Mouse (Mus musculus) ovary, adult 18-20 months (tissue): ENCODE measurements around the gene Evx2.
A peak's percentile ranks its signal among the peaks of the same experiment; 100 is the strongest.

Source experiments
- DNase-seq: peaks from one replicate; pipeline ENCODE4 v3.0.0; 2022; ENCODE audit warnings: low spot score, mixed read lengths

Gene Evx2

DNA sequence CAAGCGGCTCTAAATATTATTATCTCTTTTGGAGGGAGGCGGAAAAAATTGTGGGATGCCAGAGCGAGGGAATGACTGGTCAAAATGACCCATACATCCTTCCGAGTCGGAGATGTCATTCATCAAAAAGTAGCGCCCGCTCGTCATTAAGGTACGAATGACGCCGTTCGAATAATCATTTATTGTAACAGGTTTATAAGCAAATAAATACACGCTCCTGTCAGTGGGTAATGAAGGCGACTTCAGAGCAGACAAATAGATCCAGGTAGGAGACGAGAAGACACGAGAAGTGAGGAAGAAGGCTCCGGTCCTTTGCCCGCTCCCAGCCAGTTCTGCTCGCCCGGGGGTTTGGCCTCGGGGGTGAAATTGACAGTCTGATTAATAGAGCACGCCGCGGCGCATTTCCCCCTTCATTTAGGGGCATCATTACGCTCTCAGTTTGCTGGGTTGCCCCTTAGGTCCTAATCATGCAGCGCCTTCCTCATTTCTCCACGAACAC, at the start of gene Evx2:
TSS of gene Evx2 (minus strand) at position 51 of the 499 bp plus-strand sequence.
- no peak for DNase-seq

DNA sequence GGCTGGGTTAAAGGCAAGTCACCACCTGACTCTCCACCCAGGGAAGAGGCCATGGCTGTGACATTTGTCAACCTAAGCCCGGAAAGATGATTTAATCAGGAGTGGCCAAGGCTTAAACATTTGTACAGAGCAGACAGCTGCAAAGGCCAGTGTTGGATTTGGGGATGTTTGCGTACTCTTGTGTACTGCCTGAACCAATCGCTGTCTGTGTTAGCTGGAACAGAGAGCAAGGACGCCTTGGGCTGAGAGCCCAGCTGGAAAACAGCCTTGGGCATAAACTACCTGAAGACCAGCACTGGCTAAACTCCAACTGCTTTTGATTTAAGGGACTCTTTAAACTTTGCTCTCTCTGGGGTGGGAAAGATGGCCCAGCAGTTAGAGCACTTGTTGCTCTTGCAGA, 49.3 kb upstream of the Evx2 start:
- DNase-seq: no peak

DNA sequence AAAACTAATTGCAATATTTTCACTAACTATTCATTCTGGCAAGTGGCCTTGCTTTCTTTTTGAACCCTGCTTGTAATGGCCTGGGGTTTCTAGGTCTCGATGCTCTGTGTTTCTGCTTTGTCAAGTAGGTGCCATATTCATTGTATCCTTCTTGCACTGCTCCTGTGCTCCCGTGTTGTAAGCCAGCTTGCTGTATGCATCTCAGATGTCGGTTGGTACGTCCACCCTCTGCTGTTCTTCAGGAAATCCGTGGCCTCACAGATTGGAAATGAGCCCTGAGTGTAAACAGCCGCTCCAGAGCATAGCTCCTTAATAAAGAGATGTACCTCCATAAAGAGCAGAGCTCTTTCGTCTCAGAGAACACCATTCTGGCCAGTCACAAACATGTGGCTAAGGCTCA, 48.2 kb upstream of the Evx2 start:
- DNase-seq: no peak

DNA sequence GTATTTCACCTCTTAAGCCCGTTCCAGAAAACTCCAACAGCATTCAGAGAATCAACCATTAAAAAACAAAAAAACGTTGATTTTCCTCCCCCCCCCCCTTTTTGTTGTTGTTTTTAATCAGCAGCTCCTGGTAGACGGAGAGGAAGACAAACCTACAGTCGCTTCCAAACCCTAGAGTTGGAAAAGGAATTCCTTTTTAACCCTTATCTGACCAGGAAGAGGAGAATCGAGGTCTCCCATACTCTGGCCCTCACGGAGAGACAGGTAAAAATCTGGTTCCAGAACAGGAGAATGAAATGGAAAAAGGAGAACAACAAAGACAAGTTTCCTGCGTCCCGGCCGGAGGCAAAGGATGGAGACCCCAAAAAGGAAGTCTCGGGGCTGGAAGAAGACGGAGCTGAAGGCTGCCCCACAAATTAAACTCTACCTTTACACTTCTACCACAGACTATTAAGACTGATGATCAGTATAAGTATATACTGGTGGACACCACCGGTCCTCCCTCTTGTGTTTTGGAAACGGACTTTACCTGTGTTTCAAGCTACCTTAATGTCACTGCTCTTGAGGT, 47.1 kb upstream of the Evx2 start:
- no peak for DNase-seq

DNA sequence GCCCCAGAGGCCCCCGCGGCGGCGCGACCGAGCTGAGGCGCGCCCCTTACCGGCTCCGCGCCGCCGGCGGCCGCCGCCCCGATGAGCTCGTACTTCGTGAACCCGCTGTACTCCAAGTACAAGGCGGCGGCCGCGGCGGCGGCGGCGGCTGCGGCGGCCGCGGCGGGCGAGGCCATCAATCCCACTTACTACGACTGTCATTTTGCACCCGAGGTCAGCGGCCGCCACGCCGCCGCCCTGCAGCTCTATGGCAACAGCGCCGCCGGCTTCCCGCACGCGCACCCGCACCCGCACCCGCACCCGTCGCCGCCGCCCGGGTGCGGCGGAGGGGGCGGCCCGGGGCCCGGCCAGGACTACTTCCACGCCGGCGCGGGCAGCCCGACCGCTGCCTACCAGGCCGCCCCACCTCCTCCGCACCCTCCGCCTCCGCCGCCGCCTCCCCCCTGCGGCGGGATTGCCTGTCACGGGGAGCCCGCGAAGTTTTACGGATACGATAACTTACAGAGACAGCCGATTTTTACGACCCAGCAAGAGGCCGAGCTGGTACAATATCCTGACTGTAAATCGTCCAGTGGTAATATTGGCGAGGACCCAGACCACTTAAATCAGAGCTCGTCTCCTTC, 46.2 kb upstream of the Evx2 start:
- DNase-seq: no peak

DNA sequence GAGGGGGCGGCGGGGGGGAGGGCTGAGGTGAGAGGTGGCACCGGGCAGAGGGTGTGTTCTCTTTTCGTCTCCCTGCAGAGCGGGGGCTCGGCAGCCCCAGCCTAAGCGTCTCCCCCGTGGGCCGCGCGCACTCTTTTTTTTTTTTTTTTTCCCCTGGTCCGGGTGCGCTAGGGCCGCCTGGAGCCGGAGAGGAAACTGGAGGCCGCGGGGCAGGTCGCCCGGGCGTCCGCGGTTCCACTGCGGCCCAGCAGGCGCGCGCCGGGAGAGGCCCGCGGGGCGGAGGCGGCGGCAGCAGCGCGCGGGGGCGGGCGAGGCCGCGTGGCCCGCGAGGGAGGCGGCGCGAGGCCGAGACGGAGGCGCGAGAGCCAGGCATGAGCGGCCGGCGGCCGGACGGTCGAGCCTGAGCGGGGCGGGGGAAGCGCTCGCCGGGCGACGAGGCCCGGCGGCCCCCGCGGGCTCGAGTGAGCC, 45.7 kb upstream of the Evx2 start:
- DNase-seq: no peak

DNA sequence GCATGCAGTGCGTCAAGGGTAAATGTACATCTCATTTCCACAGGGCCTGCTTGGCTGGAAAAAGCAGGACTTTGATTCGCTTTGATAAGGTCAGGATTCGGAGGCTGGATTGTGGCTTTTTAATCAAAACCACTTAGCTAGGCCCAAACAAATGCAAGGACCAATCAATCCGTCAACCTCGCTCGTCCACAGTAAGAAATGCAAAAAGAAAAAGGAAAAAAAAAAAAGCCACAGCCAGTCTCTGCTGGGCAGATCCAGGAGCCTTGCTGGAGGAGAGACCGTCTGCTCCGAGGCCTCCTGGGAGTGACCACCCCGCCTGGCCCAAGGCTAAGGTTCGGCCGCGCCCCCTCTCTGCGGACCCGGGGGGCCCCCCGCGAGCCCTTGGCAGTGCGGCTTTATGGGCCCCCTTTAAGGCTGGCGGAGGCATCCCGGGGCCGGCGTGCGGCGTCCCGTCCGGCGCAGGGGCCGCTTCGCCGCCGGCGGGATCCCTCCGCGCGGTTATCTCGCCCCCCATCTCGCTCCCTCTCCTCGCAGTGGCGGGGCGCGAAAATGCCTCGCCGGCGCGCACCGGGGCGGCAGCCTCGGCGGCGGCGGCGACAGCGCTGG, 45.1 kb upstream of the Evx2 start, which contains the start of gene Hoxd8:
TSS of gene Hoxd8 (plus strand) at position 223 of the 606 bp plus-strand sequence.
- peak; percentile 72 for DNase-seq

DNA sequence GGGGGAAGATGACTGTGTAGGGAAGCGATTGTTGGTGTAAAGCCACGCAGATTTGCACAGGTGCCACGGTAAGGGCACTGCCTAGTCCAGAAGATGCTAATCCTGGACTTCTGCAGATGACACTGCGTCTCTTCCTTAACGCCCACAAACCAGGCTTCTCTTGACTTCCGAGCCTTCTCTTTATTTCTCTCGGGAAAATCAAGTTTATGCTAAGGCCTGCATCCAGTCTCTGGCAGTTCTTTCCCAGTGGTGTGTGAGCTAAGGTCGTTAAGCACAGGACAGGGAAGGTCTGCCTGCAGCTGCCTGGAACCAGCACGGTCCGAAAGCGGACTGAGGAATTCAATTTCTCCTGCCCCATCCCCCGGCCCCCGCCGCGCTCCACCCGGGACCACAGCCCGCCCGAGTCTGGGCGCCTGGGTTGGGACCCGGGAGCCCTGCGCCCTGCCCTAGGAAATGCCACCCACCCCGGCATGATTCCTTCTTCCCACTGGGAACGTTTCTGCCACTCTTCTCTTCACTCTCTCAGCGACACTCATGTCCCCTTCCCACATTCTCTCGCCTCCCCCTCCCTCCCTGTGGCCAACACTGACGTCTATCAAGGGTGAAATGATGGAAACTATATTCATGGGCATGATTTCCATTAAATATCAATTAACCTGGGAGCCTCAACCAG, 44.5 kb upstream of the Evx2 start:
- DNase-seq: no peak

DNA sequence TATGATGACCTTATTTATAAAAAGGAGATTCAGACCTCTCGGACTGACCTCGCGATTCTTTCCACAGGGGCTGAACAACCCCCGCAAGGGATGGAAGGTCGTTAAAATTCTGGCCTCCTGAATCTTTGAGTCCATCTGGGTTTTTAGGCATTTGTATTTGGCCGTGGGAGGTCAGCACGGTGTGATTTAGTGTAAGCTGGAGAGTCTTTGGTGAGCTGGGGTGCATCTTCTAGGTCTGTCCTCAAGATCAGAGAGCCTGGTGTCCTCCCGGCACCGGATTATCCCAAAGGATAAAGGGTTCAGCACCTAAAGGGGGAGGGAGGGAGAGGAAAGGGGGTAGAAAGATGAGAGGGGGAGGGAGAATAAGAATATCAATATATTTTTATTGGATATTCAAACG, 44.0 kb upstream of the Evx2 start:
- DNase-seq: no peak

DNA sequence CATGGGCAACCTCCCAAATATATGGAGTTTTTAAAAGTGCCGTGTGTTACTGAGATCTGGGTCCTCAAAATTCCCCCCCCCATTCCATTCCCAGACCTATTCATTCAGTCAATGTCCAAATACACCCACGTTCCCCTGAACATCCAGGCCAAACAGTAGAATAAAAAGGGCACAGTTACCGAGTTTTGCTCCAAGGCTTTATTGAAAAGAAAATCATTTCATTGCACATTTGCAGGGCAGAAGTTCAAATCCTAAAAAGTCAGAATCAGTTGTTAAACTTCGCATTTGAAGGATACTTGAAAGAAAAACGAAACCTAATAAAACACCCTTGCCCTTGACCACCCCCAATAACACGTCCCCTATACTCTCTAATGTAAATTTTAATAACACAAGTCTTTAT, 43.5 kb upstream of the Evx2 start:
- DNase-seq: no peak

DNA sequence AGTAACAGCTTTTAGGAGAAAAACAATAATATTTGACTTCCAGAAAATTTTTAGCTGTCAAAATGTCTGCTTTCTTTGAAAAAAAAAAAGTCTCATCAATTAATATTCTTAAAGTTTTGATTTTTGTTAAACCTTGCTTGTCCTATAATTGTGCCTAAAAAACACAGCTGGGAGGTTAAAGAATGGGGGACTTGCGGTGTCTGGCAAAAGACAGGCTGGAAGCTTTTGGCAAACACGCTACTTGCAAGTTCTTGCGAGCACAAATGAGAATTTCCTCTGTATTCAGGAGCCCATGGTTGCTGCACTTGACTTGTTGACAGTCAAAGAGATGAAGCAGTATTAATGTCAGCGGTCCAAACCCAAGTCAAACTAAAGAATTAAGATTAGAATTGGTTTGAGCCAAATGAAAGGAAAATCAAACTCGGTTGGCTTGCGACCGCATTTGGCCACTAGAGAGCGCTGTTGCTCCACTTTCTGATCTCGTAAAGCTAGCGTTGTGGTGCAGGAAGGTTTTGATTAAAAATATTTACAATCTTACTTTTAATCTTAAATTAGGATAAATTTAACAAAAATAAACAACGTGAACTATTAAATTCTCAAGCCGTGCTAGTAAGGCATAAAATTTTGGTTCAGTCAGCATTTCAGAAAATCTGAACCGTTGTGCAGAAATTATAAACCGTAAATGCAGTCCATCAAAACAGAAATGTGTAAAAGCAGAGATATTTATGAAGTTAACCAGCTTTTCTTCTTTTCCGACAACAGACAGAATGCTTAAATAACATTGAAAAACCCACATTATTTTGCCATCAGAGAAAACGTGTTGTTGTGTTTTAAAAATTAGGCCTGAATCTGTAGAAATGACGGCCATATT, 42.8 kb upstream of the Evx2 start:
- DNase-seq: no peak

DNA sequence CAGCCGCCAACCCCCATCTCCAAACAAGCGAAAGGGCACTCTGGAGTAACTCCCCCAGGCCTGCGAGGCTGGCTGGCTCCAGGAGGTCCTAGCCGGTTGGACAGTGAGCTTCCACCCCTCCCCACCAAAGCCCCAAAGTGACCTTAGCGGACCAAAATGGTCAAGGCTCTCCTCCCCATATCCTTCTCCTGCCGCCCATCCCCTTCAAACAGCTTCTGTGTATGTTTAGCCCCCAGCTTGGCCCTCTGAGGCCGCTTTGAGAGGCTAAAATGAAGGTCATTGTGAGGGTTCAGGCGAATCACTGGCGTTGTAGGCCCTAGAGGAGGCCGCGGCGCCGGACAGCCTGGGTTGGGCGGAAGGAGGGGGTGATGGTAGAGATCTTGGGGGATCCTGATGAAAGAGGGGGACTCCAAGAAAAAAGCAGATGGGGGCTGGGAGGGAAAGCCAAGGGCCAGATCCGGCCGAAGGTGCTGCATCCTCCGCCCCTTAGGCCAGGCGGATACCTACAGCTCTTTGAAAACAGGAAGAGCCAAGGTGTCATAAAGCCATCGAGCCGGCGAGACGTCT, 41.3 kb upstream of the Evx2 start:
- no peak for DNase-seq

DNA sequence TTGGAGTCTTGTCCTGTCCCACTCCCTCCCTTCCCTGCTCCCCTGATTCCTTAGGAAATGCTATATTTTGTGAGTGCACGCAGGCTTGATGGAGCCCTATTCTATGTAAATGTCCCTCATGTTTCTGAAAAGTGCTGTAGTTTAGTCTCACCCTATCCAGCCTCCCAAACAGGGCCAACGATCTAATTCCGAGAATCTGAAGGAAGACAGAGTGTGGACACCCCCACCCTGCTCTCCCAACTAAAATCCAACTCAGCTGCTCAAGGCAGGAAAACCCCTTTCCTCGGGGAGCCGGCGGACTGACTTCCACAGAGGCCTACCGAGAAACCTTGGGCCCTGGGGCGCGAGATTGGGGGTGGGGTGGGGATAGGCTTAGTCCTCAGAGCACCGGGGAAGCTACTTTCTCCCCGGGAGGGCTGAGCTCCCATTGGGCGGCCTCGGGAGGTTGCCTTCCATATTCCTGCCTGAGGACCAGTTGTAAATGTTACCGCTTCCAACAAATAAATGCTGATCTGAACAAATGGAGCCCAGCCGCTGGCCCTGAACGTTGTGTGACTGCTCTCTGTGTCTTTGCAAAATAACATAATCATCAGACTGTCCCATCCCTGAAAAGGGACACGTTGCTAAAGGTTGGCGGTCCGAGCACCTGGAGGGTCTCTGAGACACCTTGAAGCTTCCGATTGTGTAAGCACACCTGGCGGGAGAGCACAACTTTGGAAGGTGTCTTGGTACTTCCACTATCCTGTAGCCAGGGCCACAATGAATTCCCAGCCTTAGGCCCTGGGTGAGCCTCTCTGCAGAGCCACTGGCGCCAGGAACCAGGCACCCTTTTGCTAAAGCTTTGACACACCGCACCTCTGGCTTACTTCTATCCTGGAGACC, 40.5 kb upstream of the Evx2 start:
- no peak for DNase-seq

DNA sequence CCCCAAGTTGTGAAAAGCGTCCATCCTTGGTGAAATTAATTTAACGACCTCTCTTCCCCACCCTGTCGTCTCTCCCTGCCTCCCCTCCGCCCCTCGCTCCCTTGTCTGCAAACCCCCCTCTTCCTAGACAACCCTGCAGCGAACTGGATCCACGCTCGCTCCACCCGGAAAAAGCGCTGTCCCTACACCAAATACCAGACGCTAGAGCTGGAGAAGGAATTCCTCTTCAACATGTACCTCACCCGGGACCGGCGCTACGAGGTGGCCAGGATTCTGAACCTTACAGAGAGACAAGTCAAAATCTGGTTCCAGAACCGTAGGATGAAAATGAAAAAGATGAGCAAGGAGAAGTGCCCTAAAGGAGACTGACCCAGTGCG, 39.7 kb upstream of the Evx2 start:
- no peak for DNase-seq

DNA sequence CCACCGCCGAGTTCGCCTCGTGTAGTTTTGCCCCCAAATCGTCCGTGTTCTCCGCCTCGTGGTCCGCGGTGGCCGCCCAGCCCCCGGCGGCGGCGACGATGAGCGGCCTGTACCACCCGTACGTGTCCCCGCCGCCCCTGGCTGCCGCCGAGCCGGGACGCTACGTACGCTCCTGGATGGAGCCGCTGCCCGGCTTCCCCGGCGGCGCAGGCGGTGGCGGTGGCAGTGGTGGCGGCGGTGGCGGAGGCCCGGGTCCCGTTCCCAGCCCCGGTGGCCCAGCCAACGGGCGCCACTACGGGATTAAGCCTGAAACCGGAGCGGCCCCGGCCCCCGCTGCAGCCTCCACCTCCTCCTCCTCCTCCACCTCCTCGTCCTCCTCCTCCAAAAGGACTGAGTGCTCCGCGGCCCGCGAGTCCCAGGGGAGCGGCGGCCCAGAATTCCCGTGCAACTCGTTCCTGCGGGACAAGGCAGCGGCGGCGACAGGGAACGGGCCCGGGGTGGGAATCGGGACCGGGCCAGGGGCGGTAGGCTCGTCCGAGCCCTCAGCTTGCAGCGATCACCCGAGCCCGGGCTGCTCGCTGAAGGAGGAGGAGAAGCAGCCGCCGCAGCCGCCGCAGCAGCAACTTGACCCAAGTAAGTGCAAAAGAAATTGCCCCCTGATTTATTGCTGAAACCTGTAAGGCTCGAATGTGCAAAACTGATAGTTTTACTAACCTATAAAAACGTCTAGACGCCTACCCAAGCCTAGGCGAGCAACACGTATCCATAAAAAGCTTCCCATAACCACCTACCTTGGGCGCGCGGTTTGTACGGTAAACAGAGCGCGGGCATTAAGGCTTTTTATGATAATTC, 39.1 kb upstream of the Evx2 start:
- no peak for DNase-seq

DNA sequence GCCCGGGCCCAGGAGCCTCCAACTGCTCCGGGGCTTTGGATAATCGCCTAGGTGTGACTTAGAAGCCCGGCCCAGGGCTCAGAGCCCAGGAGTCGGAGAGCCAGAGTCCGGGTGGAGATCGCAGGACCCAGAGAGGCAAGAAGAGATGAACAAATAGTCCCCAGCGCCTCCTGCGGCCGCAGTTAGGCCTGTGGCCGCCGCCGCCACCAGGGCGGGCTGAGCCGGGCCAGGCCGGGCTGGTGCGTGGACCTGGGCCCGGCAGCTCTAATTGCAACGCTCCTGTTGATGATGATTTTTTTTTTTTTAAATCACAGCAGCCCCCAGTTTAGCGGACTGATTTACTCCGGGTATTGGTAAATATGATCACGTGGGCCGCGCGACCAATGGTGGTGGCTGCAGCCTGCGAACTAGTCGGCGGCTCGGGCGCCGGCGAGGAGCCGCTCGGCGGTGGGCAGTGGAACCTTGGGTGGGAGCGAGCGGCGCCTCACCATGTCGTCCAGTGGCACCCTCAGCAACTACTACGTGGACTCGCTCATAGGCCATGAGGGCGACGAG, 38.3 kb upstream of the Evx2 start, which contains the start of gene Hoxd9:
TSS of gene Hoxd9 (plus strand) at position 161 of the 555 bp plus-strand sequence.
- DNase-seq: no peak

DNA sequence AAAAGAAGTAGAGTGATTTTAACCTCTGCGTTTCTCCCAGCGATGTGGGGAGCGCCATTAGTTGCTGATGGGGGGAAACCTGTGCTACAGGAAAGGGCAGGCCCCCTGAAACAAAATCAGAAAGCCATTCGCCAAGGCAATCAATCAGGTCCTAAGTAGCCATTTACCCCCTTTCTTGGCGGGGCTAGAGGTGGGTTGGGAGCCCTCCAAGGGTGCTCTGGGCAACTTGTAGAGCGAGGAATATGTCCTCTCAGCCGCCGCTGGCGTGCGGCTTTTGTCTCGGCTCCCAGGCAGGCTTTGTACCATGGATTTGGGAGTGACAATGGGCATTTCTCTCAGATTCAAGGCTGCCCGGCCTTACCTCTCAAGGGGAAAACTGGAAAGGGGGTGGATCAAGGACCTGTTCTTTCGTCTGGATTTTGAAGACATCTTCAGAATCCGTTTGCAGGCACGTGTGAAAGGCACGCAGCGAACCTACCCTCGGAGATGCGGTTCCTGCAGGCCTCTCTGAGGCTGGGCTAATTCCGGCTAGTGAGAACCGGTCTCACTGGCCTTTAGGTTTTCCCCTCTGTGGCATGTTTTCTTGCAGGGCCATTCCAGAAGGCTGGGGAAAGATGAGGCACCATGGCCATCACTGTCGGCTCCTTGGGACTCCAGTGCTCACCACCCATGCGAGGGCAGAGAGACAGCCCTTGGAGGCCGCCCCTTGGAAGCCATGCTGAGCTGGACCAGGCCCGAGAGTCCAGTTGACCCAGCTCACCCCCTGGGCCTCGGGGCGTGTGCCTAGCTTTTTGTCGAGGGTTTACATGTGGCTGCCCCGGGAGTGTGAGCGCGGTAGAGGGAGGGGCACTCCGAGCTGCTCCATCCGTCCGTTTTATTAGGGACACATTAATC, 37.3 kb upstream of the Evx2 start:
- no peak for DNase-seq

DNA sequence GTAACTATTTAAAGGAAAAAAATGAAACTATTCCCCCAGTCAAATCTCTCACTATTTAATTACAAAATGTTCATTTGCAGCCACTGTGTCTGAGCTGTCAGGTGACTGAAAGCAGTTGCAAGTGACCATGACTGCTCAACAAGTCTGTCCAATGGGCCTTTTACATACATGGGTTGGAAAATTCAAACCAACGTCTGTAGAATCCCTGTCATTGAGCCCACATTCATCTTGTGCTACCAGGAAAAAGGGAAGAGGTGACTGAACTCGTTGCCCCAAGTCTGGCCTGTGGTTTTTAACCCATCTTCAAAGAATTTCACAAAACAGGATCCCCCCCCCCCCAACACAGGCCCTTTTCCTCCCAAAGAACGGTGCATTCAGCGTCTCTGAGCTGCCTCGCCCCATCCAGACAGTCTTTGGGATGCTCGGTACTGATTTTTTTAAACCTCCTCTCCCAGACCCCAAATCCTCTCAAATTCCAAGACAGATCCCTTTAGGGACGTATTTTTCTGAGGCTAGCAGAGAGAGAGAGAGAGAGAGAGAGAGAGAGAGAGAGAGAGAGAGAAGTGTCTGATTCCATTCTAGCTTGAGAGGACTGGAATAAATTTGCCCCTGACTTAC, 36.6 kb upstream of the Evx2 start:
- DNase-seq: no peak
